Mouse (Mus musculus): ENCODE results near the gene Adgrd1.

- TF ChIP-seq CTCF (IDR thresholded peaks at IDR 0.05; ENCODE audit: low read depth, low read length) (no peak), POLR2A (IDR thresholded peaks at IDR 0.05; ENCODE audit: borderline replicate concordance, low read depth, low read length) (no peak)
These were observed 58.7 kb downstream of the Adgrd1 start for GRCm38 (mm10) chr5:129155023-129155901.

Data from bone marrow macrophage, adult 2 months (primary cell).